ENCODE assay signal across 17 mouse cellular contexts in genomic region chr4:68280903-68281302, GRCm38 (mm10).
"Had no signal": no experiment of that assay in that cellular context is flagged by ENCODE, and none has a peak within 500 bp of the region (broad histone marks: within the 10 kb centered on the region; RNA-seq: fewer than 3 reads in every experiment).

No protein-coding gene starts in this region.

- DNase-seq: left cerebral cortex, postnatal 4 days; liver; liver, embryonic 13.5 days; liver, postnatal 0 days; lung, adult 18-20 months; lung, adult 2 months; lung, embryonic 14.5 days; lung, postnatal 10 days; lung, postnatal 14 days; lung, postnatal 36 days; lung, postnatal 4 days; midbrain, embryonic 14.5 days had no signal

- ATAC-seq: liver, embryonic 12.5 days; liver, postnatal 0 days; lung, postnatal 0 days; midbrain, embryonic 13.5 days; midbrain, embryonic 15.5 days; midbrain, embryonic 16.5 days had no signal
